Mouse (Mus musculus) adrenal gland, postnatal 10 days (tissue): Measurements from ENCODE around the gene Vstm4. TPM values are rescaled to one million over a fixed set of nuclear protein-coding genes. Genes with fewer than 3 reads are reported as not detected.
A peak's percentile ranks its signal among the peaks of the same experiment; 100 is the strongest.

Experiments used
- DNase-seq: peaks from one replicate; pipeline ENCODE4 v3.0.0; 2021; ENCODE audit warnings: mixed read lengths
- total RNA-seq, 2 experiments: library from RNA; stranded (reverse); gene quantifications; 2 replicates each; pipeline ENCODE4 v1.2.3; 2021

Gene Vstm4
- total RNA-seq, 2 experiments from 2014 or later, result 23.5 to 24.7 TPM

DNA sequence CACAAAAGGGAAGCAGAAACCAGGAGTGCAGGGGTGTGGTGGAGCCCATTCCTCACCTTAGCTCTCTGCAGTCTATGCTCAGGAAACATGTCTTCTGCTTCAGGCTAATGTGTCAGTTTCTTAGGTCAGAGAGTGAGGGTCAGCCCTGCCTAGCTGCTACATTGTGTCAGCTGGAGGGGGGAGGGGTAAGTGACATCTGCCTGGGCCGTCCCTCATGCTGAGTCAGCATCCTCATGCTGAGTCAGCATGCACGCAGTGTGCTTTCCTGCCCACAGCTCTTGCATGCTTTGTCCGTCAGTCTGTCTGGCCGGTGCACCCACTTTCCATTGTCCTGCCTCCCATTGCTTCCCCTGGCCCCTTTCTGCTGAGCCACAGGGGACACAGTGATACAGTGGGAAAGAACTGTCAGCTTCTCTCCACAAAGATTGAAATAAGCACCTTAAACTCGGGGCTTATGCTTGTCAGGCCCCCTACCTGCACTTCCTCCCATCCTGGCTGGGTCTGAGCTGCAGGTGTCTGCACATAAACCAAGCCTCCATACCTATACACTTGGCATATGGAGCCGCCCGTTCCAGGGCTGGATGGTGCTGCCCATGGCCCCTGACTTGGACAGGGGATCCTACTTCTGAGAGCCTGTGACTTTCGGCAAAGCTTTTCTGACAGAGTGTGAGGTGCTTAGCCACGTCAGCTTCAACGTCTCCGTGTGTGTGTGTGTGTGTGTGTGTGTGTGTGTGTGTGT lies 3.4 kb downstream of the Vstm4 start:
- peak; percentile 51 for DNase-seq

DNA sequence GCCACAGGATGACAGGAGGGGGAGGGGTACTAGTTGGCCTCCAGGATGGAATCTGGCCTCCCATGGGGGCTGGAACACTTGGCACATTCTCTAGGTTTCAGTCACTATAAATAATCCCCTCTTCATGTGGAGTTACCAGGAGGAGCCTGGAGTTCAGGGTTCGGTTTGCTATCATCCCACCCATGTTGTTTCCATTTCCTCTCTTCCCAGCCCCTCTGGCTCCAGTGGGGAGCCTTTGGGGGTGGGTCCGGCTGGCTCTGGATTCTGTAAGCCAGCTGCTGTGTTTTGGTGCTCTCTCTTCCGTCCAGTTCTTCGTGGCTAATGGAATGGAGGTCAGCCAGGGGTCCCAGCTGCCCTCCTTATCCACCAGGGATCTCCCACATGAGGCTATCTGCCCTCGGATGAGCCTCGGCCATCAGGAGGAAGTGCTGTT lies 4.6 kb downstream of the Vstm4 start:
- peak; percentile 51 for DNase-seq

DNA sequence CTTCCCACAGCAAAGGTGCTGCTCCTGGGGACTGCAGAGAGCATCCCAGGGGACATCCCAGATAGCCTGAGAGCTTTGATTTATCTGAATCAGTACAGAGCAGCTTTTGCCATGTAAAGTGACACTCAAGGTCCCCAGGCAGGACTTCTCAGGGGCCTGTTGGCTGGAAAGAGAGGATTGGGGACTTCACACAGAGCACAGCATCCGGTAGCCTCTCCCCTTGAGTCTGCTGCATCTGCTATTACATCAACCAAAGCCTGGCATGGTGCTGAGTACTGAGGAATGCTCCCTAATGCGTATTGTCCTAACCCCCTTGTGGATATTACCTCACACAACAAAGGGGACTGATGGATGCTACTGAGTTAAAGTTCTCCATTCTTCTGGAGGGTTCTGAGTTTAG lies 5.1 kb downstream of the Vstm4 start:
- DNase-seq, result no peak

DNA sequence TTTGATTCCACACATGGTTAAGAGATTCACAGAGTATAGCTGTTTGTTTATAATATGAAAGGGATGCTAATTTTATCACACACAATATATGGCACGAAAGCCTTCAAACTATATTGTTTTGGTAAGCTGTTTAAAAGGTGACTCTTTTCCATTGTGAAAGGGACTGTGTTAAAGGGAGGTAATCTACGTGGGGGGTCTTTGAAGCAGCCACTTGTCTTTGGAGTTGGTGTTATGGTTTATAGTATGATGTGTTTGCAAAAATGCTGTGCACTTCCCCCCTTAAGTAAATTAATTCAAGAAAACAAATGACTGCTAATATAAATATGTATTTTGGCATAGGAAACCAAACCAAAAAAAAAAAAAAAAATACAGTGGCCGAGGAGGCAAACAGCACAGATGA lies 8.8 kb downstream of the Vstm4 start:
- DNase-seq, result no peak

DNA sequence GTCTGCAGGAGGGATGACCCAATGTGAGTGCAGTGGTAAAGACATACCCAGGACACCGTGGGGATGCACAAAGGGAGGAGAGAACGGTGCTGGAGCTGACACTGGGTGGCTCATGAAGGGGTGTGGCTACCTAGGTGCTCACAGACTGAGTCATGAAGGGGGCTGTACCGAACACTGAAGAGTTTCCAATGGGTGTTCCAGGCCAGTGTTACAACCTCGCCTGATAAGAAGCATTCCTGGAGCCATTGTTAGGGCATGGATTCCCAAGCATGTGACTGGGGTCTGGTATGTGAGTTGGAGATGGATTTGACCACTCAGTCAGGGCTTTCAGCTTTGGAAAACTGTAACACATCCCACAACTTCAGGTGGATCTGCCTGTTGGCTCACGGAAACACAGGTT lies 15.4 kb downstream of the Vstm4 start:
- DNase-seq, result no peak

DNA sequence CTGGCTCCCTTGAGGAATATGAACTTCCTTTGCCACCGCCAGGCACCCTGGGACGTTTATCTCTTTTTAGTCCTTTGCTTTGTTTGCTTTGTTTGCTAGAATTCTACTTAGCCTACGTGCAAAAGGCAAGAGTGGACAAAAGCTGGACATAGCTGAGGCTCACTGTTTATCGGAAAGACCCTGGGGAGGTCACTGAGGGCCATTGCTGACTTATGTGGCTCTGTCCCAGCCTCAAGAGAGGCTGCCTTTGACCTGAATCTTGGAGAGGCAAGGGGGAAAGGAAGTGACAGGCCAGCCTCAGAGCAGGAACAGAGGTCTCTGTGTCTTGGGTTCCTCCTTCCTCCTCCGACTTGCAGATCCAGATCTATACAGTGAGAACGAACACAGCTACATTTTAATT lies 21.0 kb downstream of the Vstm4 start:
- no peak for DNase-seq

DNA sequence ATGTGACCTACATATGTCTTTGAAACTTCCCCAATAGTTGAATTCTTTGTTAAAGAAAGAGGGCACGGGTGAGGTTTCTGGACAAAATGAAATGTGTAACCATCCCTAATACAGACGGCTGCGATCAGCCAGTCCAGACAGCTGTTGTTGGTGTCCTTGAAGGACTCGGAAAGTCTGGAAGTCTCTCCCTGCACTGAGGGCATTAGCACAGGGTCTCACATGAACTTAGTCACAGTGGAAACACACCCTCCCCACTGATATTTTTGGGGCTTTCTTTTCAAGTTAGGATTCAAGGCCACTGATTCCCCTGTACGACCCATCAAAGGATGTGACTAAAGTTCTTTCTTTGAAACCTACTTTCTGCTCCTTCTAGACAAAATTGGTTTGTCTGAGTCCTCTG lies 23.8 kb downstream of the Vstm4 start:
- DNase-seq, result no peak

DNA sequence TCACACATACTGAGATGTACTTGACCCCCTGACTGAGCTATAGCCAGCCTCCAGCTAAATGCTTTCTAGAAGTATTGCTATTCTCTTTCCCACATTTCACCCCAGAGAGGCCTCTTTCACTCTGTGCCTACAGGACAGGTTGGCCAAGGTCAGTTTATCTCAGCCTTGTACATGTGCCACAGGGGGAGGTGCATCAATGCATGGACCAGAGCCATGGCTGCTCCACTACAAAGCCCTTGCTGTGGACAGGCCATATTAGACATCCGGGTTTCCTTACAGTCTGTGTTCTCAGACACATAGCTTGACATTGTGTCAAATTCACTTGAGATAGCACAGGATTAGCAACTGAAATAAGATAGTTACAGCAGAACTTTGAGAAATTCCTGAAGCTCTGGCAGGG lies 25.1 kb downstream of the Vstm4 start:
- DNase-seq, result peak; percentile 75

DNA sequence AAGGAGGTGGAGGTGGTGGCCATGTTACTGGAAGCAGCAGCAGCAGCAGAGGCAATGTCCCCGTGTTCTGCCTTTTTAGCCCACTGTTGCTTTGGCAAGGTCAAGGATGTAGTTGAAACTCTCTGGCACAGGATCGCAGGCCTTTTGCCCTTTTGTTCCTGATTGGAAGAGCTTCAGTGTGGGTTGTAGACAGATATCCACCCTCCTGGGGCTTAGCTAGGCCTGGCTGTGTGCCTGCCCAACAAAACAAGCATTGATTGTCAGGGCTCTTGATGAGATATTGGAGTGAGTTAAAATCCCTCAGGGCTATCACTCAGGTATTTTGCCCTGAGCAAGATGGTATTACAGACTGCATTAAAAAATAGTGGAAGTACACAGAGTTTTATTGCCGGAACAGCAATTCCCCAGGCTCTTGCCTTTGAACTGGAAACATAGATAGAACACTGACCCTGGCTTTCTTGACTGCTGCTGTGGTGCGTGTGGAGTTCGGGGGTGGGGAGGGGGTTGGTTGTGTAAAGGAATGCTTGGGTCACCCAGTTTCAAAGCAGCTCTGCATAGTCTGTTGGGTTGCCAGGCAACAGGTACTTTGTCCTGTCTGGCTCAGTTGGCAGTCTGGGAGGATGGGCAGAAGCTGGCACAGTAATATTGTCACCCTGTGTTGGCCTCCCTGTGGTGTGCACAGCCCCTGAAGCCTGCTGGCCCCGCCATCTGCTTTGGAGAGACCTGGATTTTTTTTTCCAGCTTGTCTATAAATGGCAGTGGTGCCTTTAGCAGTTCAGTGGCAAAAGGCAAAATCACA lies 32.5 kb downstream of the Vstm4 start:
- DNase-seq, result peak; percentile 56

DNA sequence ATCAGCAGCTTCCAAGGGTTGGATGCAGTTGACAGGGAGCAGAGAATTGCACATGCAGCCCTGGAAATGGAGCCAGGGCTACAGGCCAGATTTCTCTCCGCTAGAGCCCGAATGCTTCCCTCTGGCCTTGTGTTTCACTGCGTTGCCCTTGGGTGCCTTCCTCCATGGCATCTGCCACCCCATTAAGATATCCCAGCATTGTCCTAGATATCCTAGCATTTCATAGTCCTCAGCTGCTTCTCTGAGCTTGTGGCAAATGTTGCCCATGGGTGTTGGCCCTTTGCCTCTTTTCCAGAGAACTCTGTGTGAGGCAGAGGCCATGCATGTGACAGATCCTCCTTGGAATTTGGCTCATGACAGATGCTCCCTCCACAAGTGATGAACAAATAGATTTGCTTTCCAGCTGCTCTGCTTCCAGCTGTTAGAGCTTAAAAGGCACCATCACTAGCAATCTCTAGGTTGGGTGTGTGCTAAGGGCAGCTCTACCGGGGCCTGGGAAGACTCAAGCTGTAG lies 37.8 kb downstream of the Vstm4 start:
- DNase-seq, result peak; percentile 76

DNA sequence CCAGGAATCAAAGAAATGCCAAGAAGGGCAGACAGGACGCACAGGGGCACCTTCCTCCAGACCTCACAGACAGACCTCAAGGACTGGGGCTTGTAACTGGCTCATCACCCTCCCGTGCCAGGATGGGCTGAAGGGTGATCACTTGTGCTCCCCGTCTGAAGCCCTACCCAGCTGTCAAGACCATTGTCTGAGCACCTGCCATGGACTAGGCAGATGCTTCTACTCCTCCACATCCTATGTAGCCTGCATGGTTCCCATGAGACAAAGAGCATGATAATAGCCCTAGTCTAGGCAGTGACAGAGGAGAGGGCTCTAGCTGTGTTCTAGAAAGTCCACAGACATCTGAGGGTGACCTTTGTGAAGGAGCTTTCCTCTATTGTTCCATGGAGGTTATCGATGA lies 38.3 kb downstream of the Vstm4 start:
- DNase-seq, result no peak

DNA sequence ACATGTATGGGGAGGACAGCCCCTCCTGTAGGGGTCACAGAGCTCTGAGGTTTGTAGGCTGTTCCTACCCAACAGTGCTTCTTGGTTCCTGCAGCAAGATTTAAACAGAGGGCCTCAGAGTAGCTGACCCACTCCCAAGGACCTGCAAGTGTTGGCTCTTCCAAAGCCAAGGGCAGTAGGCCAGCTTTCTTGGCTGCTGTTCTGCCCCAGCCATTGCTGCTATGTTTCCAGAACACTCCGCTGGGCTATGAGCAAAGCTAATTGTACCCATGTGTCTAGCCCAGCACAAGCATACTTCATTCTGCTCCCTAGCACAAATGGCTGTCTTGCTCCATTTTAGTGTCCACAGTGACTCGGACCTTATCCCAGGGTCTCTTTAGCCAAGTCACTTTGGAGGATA lies 40.3 kb downstream of the Vstm4 start:
- DNase-seq, result peak; percentile 82

DNA sequence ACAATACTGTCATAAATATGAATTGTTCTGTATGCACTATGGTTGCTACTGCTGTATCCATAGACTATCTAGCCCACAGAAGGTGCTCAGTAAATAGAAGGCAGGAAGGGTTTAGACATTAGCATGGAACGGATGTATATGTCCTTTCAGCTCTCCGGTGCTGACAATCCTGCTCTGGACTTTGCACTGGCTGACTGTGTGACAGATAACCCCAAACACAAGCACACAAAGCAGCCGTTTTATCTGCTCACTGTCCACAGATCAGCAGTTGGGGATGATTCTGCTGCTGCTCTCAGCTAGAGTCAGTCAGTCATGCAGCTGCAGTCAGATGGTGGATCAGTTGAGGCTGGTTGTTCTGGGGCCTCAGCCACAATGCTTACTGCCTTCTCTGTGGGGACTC lies 46.6 kb downstream of the Vstm4 start:
- DNase-seq, result no peak

DNA sequence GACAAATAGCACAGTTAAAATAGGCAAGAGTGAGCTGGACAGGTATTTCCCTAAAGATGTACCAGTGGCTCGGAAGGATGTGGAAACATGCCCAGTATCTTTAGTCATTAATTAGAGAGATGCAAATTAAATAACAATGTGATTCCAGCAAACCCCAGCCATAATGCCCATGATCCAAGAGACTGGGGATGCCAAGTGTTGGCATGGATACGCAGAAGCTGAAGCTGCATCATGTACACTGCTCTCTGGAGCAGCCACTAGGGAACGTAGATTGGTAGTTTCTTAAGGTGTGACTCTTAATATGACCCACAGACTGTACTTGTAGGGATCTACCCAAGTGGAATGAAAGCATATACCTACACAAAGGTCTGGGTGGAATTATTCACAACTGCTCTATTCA lies 50.0 kb downstream of the Vstm4 start:
- DNase-seq, result no peak

DNA sequence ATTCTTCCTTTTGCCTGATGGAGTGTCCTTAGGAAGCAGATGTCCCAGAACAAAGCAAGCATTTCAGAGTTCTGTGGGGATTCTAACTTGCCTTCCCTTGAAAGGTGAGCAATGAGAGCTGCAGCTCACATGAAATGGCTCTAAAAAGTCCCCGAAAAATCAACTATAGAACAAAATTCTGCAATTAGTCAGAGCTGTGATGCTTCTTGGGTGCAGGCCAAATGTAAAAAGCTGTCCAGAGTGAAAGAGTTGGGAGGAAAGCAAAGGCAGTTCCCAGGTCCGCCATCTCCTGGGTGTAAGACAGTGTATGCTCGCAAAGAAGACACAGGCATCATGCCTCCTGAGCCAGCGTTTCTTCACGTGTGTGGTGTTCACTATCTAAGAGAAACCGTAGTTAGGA lies 52.6 kb downstream of the Vstm4 start:
- DNase-seq, result no peak

DNA sequence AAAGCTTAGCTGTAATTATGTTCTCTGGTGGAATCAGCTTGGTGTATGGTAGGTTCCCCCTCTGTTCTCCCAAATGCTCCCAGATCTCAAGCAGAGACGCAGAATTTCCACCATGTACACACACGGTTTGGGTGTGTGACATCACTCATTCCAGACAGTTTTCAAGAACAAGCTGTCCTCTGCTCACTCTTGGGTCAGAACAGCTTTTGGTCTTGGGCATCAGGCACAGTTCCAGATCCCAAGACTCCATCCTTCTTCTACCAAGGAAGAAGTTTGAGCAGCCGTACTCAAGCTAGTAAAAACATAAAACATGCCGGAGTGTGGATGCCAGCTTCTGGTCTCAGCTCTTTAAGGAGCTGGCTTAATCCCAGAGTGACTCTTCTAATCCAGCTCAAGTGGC lies 54.6 kb downstream of the Vstm4 start:
- DNase-seq, result no peak

DNA sequence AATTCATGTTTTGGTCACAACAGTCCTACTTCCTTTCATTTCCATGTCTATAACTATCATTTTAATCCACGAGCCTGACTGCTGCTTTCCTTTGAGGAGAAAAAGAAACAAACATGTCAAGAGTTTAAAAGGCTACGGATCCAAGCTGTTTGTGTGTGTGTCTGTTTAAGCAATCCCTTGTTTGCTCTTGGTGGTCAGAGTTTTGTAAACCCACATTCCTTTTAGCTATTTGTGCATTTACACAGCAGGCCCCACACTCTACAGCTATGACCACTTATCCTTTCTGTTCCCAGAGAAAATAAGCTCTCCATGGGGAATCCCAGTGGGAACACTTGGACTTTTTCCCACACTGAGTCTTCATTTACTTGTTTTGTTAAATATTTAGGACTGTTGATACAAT lies 58.8 kb downstream of the Vstm4 start:
- no peak for DNase-seq

DNA sequence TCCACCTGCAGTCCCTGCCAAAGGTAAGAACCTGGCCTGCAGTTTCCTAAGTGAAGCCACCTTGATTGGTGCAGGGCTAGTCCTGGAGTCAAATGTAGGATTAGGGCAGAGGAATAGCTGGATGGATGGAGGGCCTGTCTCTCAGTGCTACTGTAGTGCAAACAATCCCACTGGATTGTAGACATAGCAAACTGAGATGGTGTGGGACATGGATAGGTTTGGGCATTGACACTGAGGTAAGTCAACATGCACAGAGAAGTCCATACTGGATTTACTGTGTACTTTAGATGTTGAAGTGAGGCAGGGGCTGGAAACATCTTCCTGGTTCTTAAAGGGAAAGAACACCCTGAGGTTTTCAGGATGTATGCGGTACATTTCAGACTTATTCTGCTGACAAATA lies 61.4 kb downstream of the Vstm4 start:
- no peak for DNase-seq

DNA sequence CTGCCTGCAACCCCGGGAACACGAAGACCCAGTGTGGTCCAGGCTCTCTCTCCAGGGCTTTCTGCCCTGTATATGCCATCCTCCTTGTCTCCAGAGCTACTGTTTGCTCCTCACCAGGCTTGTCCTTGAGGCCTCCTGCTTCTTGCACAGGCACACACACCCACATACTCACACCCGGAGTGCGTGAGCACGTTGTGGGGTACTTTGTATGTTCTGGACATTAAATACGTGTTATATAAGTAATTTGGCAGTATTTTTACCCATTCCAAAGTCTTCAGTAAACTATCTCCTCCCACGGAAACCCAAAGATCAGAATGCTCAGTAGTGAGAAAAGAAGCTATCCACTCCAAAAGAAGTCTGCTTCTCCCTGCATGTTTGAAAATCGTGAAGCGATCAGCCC lies 67.3 kb downstream of the Vstm4 start:
- no peak for DNase-seq

DNA sequence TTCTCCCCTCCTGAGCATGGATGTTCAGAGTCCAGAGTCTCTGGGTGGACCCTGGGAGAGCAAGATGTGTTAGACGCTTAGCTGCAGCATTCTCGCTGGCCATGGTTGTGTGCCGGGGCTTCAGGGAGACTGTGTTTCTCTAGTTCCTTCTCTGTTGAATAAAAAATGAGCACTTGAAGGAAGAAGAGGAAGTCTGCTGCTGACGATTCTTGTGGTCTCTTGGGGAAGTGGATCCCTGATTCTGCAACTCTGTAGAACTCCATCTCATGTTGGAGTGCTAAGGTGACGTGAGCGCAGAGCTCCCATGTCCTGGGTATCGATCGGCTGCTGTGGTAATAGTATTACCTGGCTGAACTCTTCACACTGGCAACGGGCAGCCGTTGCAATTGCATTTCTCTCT lies 75.2 kb downstream of the Vstm4 start:
- no peak for DNase-seq

DNA sequence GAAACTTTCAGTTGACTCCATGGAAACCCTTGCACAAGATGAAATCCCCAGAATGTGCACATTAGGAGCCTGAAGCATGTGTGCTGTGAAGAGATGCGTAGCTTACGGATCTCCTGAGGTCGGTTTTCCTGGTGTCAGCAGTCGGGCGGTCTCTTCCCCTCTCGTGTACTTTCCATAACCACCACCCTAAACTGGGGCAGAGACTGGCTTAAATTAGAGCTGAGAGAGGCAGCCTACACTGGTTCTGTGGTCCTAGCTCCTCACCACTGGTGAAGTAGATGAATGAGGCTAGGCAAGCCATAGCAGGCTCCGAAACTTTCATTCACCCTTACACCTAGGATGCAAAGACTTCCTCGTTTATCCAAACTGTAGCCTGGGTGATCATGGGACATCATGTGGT lies 75.7 kb downstream of the Vstm4 start:
- DNase-seq, result no peak

DNA sequence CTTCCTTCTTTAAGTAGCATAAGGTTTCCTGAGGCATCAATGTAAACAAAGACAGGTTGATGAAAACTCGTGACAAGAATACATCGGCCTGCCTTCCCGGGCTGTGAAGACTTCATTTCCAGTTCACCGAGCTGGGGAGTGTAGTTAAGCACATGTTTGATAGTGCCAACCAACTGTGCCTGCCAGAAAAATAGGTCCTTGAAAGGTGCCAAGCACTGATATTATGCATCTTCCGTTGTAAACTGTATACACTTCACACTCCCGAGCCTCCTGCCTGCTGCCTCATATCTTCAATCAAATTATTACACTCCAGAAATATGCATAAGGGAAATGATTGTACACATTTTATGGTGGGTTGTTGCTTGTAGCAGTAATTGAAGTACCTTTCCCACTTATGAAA lies 77.5 kb downstream of the Vstm4 start:
- DNase-seq, result no peak

DNA sequence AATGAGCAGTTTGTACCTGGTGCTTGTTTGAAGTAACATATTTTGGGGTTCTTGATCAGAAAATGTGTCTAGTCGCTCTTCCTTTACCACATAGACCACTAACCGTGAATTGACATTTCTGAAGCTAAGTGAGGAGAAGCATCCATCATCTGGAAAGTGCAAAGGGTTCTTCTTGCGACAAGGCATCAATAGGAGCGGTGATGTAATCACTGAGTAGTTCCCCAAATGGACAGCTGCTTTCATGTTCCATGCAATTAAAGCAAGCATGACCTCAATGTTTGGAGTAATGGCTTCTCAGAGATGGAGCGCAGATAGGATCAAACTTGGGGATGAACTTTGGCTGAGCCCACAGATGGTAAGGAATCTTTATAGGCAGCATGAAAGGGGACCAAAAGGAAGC lies 82.7 kb downstream of the Vstm4 start:
- DNase-seq, result no peak

DNA sequence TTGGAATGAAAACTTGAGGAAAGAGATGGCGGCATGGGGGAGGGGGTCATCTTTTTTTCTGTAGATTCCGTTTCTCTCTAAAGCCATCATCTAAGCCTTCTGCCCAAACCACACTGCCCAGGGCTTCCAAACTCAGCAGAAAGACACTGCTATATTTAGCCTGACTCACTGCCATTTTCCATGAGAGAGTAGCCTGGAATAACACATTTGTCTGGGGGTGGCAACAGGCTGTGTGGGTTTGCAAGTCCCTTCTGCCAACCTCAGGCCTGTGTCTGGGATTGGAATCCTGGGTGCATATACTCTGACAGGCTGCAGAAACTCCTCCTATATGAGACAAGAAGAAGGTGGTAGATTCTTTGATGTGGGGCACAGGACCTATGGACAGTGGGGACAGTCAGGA lies 91.0 kb downstream of the Vstm4 start:
- no peak for DNase-seq
